Mouse (Mus musculus) megakaryocyte, adult 5-6 weeks (primary cell): ENCODE results near the gene Calhm6. TPM values are rescaled to one million over a fixed set of nuclear protein-coding genes. Genes with fewer than 3 reads are reported as not detected.

Experiments
- ATAC-seq: 2 replicates; pipeline ENCODE4 v1.8.0; 2016; ENCODE audit warnings: mild to moderate bottlenecking, inconsistent platforms; ENCODE audit not compliant: poor library complexity, severe bottlenecking
- total RNA-seq, 2 experiments: library from RNA; stranded (forward) in 1 of 2; stranded (reverse) in 1 of 2; fragments of 153-499, 151-499 nt in 1 of 2; fragments of 221-1000, 200-1000 nt in 1 of 2; gene quantifications; 2 replicates each; pipeline versions ENCODE4 v1.2.3 to v1.2.4; 2015 to 2017

The Calhm6 gene
- total RNA-seq (2015) (3.9 and 9.1 TPM in 2 replicates), total RNA-seq (2017) (3.0 and 4.7 TPM in 2 replicates)

DNA sequence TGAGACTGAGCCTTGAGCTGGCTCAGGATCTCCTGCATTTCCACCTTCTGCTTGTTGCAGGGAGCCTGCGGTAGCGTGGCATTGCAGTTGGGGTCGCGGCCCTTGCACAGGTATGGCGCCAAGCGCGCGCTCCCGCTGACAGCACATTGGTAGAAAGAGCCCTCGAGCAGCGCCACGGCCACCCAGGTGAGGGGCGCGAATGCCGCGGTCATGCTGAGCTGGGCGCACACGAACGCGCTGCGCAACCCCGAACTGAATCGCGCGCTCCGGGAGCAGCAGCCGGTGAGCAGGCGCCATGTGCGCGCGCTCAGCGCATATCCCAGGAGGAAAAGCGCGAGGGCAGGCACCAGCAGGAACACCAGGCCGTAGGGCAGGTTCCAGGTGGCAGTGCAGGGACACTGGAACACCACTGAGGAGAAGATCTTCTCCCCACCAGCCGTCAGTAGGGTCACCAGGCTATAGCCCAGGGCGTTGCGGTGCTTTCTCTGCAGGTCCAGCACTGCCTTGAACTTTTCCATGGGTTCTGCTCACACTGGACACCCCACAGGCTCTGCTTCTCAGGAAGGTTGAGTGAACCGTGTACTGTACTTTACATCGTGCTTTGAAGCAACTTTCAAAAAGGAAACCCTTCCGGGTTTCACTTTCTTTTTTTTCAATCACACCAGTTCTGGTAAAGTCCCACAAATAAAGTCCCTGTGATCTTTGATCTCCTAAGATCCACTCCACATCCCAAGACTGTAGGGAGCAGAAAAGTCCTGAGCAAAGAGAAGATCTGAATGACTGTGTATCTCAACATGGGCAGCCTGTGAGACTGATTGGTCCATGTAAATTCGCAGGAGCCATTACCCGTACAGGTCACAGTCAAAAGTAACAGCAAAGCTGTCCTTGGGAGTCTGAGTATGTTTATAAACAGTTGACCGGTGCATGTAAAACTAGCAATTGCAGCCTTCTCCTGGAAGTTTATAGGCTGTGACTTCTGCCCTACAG, at the start of gene Calhm6:
Gene Calhm6, minus strand, starts transcription at position 593 of the 987 bp plus-strand sequence.
- peak; percentile 53 for ATAC-seq

DNA sequence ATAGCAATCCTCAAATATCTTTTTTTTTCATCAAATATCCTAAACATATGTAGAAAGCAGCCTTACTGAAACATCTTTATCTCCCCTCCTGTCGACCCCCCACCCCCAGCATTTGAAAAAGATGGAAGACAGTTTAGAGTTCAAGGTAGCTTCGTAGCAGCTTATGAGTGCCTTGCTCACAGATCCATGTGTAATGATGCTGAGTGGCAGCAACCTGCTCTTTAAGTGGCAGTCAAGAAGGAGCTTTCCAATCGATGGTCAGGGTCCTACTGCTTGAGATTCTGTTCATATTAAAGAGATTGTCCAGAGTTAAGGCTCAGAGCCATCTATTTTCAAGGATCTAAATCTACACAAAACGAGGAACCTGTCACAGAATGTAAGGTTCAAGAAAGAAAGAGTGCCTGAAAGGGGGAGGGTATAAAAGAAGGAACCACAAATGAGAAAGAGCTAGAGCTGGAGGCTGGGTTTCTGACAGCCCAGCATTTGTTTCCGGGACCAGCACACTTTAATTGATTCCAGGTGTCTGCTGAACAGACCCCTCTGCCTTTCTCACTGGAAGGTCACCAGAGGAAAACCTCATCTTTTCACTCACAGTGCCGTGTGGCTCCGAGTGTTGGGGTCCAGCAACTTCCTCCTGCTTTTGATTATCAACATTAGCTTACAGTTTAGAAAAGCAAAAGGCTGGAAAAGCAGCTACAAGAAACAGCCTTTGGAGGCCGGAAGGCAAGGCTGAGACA, 48.3 kb upstream of the Calhm6 start:
- ATAC-seq: no peak

DNA sequence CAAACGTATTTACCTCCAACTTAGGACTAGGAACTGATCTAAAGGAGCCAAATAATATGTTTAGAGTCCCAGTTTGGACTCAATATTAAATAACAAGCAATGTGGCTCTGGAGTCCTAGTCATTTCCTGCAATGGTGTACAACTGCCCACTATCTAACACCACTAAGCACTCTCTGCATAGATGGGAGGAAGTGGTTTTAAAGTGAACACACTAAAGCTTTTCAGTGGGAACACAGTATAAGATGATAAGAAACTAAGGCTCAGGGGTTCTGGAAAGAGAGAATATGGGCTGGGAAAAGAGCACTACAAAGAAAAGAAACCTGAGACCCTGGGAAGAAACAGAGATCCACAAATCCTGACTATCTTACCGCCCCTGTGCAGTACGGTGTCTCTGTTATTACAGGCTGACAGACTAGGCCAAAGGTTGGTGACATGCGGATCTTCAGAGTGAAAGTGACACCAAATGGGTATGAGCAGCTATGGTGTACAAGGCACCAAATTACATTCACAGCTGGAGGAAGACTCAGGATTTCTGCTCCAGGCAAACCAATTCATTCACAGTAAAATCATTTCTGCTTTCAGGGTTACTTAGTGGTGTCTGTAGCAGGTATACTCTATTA, 45.0 kb upstream of the Calhm6 start:
- ATAC-seq: peak; percentile 56

DNA sequence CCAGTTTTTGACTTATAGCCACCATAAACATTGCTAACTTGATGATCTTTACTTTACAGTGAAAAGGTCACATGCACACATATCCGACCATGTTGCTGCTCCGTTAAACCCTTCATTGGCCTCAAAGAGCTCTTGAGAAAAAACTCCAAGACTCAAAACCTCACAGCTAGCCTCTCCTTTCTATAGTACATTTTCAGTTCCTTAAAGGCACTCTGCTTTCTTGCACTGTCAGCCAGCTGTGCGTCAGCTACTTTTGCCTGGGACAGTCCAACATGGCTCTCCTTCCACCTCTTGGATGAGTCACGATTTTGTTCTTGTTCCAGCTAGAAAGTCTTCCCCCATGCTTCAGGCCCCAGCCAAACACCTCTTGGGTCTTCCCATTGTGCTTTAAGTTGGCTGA, 43.9 kb upstream of the Calhm6 start:
- peak; percentile 86 for ATAC-seq

DNA sequence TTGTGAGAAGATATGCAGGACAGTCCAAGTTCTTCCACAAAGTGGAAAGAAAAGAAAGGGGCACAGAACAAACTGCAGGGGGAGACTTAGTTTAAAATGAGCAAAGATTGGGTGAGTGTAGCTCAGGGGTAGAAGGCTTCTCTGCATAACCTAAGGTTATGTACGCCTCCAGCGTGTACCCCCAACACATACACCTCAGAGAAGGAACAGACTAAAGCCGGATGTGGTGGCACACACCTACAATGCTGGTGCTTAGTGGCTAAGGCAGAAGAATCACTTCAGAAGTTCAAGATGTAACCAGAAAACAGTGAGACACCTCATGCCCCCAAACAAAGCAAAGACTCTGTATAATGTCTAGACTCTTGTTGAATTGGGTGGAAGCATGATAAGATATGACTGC, 43.4 kb upstream of the Calhm6 start:
- ATAC-seq: peak; percentile 48

DNA sequence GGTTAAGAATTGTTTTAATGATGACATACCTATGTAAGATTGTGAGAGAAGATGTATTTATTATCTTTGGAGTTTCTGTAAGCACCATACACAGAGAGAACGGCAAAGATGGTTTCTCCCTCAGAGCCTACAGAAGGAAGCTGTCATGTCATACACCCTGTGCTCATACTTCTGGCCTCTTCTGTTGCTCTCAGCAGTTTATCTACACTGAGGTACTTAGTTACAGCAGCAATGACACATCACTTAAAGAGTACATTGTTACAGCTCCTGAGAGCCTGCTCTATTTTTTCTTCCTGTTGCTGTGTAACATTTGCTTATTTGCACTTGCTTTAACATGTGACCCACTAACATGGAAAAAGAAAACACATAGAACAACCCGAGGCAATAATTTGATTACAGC, 39.2 kb upstream of the Calhm6 start:
- ATAC-seq: no peak

DNA sequence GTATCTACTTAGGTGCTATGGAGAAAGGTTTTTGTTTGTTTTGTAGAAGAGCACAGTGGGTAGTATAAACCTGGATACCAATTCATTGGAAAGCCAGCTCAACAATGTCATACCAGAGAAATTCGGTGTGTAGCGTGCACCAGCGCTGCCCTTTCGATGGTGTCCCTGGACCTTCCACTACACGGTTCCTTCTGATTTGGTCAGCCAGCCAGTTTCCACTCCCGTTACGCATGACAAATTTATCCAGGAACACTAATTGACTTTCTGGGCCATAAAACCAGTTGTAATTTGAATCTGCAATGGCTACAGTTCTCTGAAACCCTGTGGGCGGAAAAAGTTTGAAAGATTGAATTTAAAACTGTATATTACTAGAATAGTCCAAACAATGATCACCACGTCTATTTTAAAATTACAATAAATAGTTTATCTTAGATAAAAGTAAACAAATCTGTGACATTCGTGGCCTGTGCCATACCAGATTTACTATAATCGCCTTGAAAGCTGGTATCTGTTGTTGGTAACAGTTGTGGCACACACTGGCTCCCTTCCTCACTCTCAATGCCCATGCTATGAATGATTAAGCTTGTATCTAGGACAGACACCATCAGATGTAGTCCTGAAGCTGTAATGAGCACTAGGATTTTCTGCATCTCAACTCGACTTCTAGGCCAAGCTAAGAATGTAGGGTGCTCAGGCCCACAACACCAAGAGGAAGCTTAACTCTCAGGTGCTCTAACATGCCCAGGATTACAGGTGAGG, 28.2 kb upstream of the Calhm6 start:
- no peak for ATAC-seq

DNA sequence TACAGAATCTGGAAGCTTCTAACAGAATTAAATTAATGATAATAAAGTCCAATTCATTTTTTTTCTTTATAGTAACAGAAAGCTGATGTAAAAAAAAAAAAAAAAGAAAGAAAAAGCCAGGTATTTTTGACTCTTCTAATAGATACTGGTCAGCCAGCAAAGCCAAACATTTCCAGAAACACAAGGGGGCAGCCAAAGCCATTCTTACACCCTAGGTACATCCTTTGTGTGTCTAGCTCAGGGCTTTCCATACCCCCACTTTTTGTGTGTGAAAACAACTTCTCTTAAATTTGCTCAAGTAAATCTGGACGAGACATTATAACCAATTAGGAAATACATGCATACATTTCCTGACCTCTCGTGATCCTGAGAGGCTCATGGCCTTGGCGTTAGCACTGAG, 24.0 kb upstream of the Calhm6 start:
- ATAC-seq: no peak

DNA sequence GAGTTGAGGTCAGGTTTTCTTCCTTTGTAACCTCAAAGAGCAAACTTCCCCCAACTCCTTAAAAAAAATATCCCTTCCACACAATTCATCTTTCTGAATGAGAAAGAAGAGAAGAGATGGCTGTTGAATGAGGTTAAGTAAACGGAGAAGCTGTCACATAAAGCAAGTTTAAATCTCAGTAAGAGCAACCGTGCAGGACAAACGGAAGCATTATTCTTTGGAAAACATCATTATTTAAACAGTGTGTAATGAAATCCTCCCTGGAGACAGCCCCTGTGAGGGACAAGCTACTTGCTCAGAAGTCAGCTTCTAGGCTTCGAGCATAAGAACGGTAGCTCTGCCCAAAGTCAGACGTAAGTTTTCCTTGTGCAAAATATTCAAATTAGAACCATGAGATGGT, 22.7 kb upstream of the Calhm6 start:
- no peak for ATAC-seq

DNA sequence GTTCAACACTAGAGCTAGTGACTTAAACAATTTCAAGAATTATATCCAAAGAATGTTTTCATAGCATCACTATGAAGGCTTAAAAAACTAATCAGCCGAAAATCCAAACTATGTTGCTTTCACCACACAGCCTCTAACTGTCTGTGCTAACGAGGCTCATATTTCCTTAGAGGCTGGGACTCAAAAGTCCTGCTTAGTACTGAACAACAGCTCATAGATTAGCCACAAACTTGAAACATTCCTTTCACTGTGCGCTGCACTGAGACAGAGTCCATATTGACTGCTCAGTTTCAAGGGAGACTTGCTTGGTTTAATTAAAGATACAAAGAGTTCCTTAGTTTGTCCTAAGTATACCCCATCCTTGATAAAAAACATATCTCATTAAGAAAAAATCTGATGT, 22.0 kb upstream of the Calhm6 start:
- ATAC-seq: no peak

DNA sequence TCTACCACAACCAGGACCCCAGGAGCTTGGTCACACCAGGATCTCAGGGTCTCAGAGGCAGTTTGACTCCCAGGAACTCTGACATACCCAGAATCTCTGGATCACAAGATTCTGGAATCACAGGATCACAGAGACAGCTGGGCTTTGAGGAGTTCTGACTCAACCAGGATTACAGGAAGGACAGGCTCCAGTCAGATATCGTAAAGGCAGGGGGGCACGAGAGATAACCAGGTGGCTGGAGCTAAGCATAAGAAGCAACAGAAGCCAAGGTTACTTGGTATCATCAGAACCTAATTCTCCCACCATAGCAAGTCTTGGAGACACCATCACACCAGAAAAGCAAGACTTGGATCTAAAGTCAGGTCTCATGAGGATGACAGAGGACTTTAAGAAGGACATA, 13.9 kb upstream of the Calhm6 start:
- no peak for ATAC-seq

DNA sequence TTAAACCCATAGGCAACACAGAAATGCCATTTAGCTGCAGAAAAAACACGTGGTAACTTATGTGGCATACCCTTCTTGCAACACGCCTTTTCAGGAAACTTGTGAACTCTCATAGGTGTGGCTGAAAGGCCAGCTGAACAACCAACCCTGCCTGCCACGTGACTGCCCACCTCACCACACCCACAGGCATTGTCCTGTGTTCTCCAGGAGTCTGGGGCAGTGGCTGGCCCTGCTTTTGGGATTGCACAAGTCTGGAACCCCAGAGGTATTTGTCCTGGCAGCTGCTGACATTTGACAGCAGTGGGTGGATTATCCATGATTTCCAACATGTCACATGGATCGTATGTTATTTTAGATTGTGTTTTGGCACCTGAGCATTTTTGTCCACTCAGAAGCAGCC, 12.0 kb upstream of the Calhm6 start:
- ATAC-seq: 0 out of 2 replicates have a peak, but pooled peaks have one; percentile 15

DNA sequence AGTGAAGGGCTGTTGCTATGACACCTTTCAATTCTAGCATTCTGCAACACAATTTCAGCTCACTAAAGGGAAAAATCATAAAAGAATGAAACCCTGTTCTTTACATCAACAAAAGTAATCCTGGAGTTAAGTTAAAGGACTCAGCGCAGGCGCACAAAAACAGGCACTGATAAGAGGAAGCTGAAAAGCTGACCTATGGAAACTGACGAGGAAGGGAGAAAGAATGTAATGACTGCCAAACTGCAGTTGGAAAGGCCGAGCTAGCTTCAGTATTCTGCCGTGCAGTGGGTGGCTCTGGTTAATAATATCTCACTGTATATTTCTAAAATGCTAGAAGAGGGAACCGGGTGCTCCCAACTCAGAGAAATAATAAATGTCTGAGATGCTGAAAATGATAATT, 10.2 kb upstream of the Calhm6 start:
- ATAC-seq: peak; percentile 56; the same call in 1 of the 2 replicates

DNA sequence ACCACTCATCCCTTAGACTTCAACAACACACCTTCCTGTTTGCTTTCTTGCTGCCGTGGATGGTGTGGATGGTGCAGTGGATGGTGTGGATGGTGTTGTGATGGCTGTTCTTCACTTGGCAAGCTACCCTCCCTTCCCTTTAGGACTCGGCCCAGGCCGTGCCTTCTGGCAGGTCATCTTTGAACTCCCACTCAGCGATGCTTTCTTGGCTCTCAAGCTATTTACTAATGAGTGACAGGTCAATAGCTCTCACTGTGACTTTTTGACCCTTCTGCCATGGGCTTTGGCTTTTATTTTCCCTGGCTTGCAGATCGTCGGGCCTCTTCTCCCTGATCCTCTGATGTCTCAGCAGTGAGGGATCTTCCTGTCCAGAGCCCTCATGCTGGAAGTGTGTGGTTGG, 8.6 kb upstream of the Calhm6 start:
- no peak for ATAC-seq

DNA sequence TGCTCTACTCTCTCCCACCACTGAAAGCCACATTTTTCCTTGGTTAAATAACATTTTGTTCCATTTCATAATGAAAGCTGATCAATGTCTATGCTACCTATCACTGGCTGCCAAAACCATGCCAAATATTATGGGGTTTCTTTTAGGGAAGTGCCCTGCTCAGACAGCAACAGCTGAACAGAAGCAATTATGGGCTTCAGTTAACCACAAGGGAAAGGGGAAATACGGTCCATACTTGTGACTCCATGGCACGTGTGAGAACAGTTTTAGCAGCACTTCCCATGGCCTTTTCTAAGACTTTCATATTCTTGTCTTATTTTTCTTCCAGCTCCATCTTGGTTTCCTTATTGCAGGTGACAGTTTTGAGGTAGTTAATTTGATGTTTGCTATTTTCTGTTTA, 3.6 kb upstream of the Calhm6 start:
- peak; percentile 79 for ATAC-seq

DNA sequence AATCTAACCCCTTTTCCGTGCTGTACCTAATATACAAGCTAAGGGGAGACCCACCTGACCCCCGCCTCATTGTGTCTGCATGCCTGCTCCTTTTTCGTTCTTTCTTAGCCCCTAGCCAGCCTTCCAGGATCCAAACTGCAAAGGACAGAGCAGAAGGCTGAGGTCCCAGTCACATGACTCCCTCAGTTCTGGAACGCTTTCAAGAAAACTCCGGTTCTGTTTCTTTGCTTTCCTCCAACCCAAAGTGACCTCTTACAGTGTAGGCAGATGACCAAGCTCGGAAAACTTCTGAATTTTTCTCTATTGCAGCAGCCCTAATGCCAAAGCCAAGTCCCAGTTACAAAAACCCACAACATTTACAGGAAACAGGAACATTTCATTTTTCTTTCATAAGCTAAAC, 607 bp upstream of the Calhm6 start:
- ATAC-seq: 0 out of 2 replicates have a peak, but pooled peaks have one; percentile 7

DNA sequence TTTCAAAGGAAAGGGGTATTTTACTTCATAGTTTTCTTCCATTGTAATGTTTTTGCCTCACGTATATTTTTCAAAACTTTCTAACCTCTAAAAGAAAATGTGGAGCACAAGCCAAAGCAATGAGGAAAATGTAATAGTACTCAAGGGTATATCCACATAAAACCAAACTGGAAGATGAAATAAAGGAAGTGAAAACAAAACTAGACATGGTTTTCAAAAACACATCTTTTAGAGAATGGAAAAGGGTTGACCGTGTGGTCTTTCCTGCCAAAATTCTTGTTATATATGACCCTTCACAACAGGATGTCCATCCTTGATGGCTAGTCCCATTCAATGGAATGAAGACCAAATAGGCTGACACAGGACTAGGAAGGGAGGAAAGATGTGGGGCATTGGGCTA, 9.4 kb downstream of the Calhm6 start:
- peak; percentile 54 for ATAC-seq

DNA sequence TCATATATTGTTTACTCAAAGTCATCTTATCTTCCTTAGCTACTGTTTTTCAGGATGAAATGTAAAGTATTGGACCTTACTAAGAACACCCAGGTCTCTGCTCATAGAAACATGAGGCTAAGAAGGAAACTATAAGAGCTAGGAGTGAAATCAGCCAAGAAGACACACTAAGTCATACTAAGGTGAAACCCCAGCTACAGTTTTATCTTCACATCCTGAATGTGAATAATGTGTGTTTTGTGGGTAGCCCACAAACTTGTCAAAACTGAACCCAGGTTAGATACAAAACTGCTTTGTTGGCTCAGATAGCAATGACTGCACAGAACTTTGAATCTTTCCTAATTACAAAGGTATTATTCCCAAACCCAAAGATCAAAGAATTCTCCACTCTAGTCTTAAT, 10.0 kb downstream of the Calhm6 start:
- peak; percentile 24; the same call in 1 of the 2 replicates for ATAC-seq

DNA sequence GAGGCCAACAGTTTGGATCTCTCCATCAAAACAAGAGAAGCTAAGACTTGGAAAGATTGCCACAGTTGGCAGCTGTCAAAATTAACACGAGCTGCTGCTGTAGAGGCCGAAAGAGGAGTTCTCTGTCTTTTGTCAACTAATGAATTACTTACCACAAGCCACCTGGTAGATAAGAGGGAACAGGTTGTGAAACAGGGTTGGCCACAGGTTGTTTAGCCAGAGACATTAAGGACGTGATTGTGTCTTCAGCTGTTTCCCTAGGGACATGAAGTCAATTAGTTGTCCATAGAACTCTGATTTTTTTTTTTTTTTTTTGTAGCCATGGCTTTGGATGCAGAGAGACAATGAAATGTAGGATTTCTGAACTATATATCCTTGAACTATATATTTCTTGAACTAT, 10.7 kb downstream of the Calhm6 start:
- no peak for ATAC-seq

DNA sequence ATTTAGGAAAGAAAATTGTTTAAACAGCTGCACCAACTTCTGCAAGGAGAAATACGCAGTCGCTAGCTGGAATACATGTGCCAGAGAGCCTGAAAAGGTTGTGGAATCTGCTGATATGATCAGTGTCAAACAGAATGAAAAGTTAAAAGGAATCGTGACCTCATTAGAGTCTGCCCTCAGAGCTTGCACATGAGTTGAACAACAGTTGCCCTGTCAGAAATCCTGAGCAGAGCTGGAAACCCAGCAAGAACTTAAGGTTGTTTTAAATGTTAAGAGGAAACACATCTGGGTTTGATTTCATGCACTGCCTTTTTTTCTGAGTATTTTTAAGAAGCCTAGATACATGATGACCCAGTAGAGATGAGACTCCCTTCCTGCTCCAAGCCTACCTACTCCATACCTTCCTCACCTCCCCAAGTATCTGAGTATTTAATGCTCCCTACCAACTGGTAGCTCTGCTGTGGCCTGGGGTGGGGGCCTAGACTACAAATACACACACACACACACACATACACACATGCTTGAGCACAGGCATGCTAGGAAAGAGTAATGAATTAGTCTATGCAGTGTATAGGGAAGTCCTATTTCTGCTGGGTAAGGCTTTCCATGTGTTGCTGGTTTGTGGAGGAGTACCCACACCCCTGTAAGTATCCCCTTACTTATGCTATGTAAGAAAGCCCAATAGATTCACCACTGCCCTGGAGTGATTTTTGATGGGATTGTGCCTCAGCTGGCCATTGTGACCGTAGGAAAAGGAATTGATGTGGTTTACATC, 15.6 kb downstream of the Calhm6 start:
- no peak for ATAC-seq
